Mouse (Mus musculus) kidney, adult 2 months (tissue): ENCODE results near the gene Ltb. TPM values are rescaled to one million over a fixed set of nuclear protein-coding genes. Genes with fewer than 3 reads are reported as not detected.
A peak's percentile ranks its signal among the peaks of the same experiment; 100 is the strongest.

ENCODE experiments used
- DNase-seq: peaks from one replicate; pipeline ENCODE4 v3.0.0; 2021
- H3K27ac ChIP-seq: fragments of 200-500 bp; 2 replicates; pipeline ENCODE4 v1.5.1; 2012; ENCODE audit warnings: low read depth, low read length, control low read depth, inconsistent platforms; ENCODE audit not compliant: insufficient read depth
- H3K27me3 ChIP-seq: fragments of 200-500 bp; replicated peaks from 2 replicates; pipeline ENCODE4 v1.6.1; 2012; ENCODE audit warnings: mild to moderate bottlenecking, moderate library complexity, low read length, inconsistent platforms; ENCODE audit not compliant: control insufficient read depth, insufficient read depth
- H3K36me3 ChIP-seq: fragments of 200-500 bp; 2 replicates; pipeline ENCODE4 v1.6.1; 2012; ENCODE audit warnings: mild to moderate bottlenecking, moderate library complexity, low read length, inconsistent platforms; ENCODE audit not compliant: control insufficient read depth, insufficient read depth
- H3K4me1 ChIP-seq: fragments of 200-500 bp; 2 replicates; pipeline ENCODE4 v1.6.1; 2011; ENCODE audit warnings: low read length; ENCODE audit not compliant: control insufficient read depth, insufficient read depth
- H3K4me3 ChIP-seq: fragments of 200-500 bp; 2 replicates; pipeline ENCODE4 v1.5.1; 2011; ENCODE audit warnings: mild to moderate bottlenecking, low read depth, low read length, control low read depth; ENCODE audit not compliant: insufficient read depth
- CTCF ChIP-seq: fragments of 200-500 bp; conservative IDR thresholded peaks from 2 replicates; pipeline ENCODE4 v1.5.1; 2011; ENCODE audit warnings: low read depth, mild to moderate bottlenecking, control low read depth, low read length, moderate library complexity, mixed read lengths; ENCODE audit not compliant: insufficient read depth, insufficient read length
- POLR2A ChIP-seq: fragments of 200-500 bp; IDR thresholded peaks from one replicate; pipeline ENCODE4 v1.6.1; 2011; ENCODE audit warnings: low read depth, low read length, control low read depth
- WGBS: fragments of 180-500 bp; shearing (Covaris S2); methylation state at CpG from one replicate; pipeline ENCODE4 v1.1.7; 2018; 5-methylcytosine and 5-hydroxymethylcytosine counted together
- polyA plus RNA-seq: library from polyadenylated mRNA; depleted of rRNA; stranded (reverse); fragments of >200 nt; gene quantifications from 2 replicates; pipeline ENCODE4 v1.2.3, GENCODE M21; 2012

Ltb gene
- polyA plus RNA-seq, 1 experiment = 20.9 TPM

GRCm38 (mm10) chr17:35220156-35220952, 26.1 kb downstream of the Ltb start, which contains the start of gene Gm16181:
Gene Gm16181, plus strand, starts transcription at chr17:35220834.
- no peaks in the 10 kb centered on the region for H3K27me3 ChIP-seq
- DNase-seq = peak; percentile 50
- H3K27ac ChIP-seq = peak within 1 kb of the TSS; percentile 67
- H3K4me1 ChIP-seq = peaks cover 2% of the 10 kb centered on the region; the same call in 1 of the 2 replicates
- no peak within 1 kb of the TSS for H3K4me3 ChIP-seq
- WGBS = 57% methylated on average over 28 of the region's 28 CpGs
- H3K36me3 ChIP-seq = no peaks in the 10 kb centered on the region; the same call in 1 of the 2 replicates
- TF ChIP-seq CTCF = no peak
- TF ChIP-seq POLR2A = no peak

GRCm38 (mm10) chr17:35222299-35222698, 28.1 kb downstream of the Ltb start:
- peaks cover 2% of the 10 kb centered on the region; the same call in 1 of the 2 replicates for H3K4me1 ChIP-seq
- no peaks in the 10 kb centered on the region; the same call in 1 of the 2 replicates for H3K36me3 ChIP-seq
- H3K4me3 ChIP-seq = no peak overlapping the region
- DNase-seq = no peak
- no peaks in the 10 kb centered on the region for H3K27me3 ChIP-seq
- WGBS = 59% methylated on average over 6 of the region's 6 CpGs
- no peak overlapping the region for H3K27ac ChIP-seq
- no peak for TF ChIP-seq POLR2A
- TF ChIP-seq CTCF = no peak

GRCm38 (mm10) chr17:35224641-35225040, 30.4 kb downstream of the Ltb start:
- H3K4me3 ChIP-seq = no peak overlapping the region
- no peak overlapping the region for H3K27ac ChIP-seq
- no peak for DNase-seq
- no peaks in the 10 kb centered on the region; the same call in 1 of the 2 replicates for H3K36me3 ChIP-seq
- TF ChIP-seq POLR2A (no peak), CTCF (no peak)
- WGBS = 95% methylated on average over 4 of the region's 4 CpGs
- H3K27me3 ChIP-seq = no peaks in the 10 kb centered on the region
- no peaks in the 10 kb centered on the region for H3K4me1 ChIP-seq

GRCm38 (mm10) chr17:35225456-35225855, 31.2 kb downstream of the Ltb start:
- H3K27me3 ChIP-seq = no peaks in the 10 kb centered on the region
- TF ChIP-seq POLR2A = no peak
- TF ChIP-seq CTCF = no peak
- no peak for DNase-seq
- H3K4me1 ChIP-seq = no peaks in the 10 kb centered on the region
- H3K27ac ChIP-seq = no peak overlapping the region
- no peak overlapping the region for H3K4me3 ChIP-seq
- H3K36me3 ChIP-seq = no peaks in the 10 kb centered on the region; the same call in 1 of the 2 replicates
- WGBS = 85% methylated on average over 5 of the region's 5 CpGs

- no peak for TF ChIP-seq CTCF
- TF ChIP-seq POLR2A = no peak
- WGBS = 72% methylated on average over 14 of the region's 14 CpGs
- Histone ChIP-seq H3K36me3 (no peaks in the 10 kb centered on the region), H3K27ac (no peak overlapping the region), H3K4me1 (no peaks in the 10 kb centered on the region), H3K4me3 (no peak overlapping the region), H3K27me3 (no peaks in the 10 kb centered on the region)
- no peak for DNase-seq
Observed at GRCm38 (mm10) chr17:35226561-35227046, 32.4 kb downstream of the Ltb start.

- 91% methylated on average over 10 of the region's 10 CpGs for WGBS
- TF ChIP-seq POLR2A (no peak), CTCF (no peak)
- peaks cover 4% of the 10 kb centered on the region; the same call in 1 of the 2 replicates for H3K4me1 ChIP-seq
- no peak overlapping the region for H3K4me3 ChIP-seq
- no peak for DNase-seq
- no peaks in the 10 kb centered on the region for H3K36me3 ChIP-seq
- no peak overlapping the region for H3K27ac ChIP-seq
- H3K27me3 ChIP-seq = no peaks in the 10 kb centered on the region
Observed at GRCm38 (mm10) chr17:35231022-35231421, 36.8 kb downstream of the Ltb start.

- peak; percentile 84 for DNase-seq
- no peaks in the 10 kb centered on the region for H3K27me3 ChIP-seq
- no peaks in the 10 kb centered on the region for H3K36me3 ChIP-seq
- H3K4me1 ChIP-seq = peaks cover 4% of the 10 kb centered on the region; the same call in 1 of the 2 replicates
- no peak for TF ChIP-seq POLR2A
- TF ChIP-seq CTCF = peak; percentile 89
- H3K27ac ChIP-seq = no peak overlapping the region
- no peak overlapping the region for H3K4me3 ChIP-seq
- WGBS = 6% methylated on average over 12 of the region's 12 CpGs
Observed at GRCm38 (mm10) chr17:35232043-35232442, 37.8 kb downstream of the Ltb start.
